ENCODE assay signal across 8 mouse cellular contexts in the genomic region with DNA sequence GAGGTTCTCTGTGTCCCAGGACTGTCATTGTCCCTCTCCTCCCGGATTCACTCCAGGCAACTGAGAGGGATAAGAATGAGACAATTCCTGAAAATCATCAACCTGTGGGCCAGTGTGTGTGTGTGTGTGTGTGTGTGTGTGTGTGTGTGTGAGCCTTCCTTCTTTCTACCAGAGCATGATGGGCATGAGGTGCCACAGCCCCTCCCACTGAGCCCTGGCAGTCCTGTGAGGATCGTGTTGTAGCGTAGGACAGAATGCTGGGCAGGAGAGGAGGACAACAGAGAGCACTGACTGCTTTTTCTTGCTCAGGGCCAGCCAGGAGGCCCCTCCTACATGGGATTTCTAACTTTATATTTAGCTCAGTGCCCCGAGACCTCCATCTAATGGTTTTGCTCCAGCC. TPM values are rescaled to one million over a fixed set of nuclear protein-coding genes. Genes with fewer than 3 reads are reported as not detected.
A peak's percentile ranks its signal among the peaks of the same experiment; 100 is the strongest.
DNase-seq lines count a peak whose midpoint lies in the region; ATAC-seq and TF ChIP-seq lines count a peak whose summit lies in the region.
"Had no signal": no experiment of that assay in that cellular context is flagged by ENCODE, and none has a peak within 500 bp of the region (broad histone marks: within the 10 kb centered on the region; RNA-seq: fewer than 3 reads in every experiment).

No protein-coding gene starts in this region.

- H3K4me3 ChIP-seq in forebrain, embryonic 15.5 days = peak overlapping the region; percentile 66
- no peak overlapping the region for H3K4me3 ChIP-seq in liver, postnatal 0 days (ENCODE audit: low read depth, low read length)

- 97% methylated on average over 4 of the region's 4 CpGs for WGBS in forebrain, embryonic 15.5 days
- WGBS in liver, postnatal 0 days (ENCODE audit: insufficient replicate concordance) = 78% methylated on average over 4 of the region's 4 CpGs

- H3K27ac ChIP-seq in forebrain, embryonic 15.5 days (replicated peaks) = no peak overlapping the region
- H3K27ac ChIP-seq in liver, postnatal 0 days (ENCODE audit: low read depth) = no peak overlapping the region

- H3K9ac ChIP-seq in forebrain, embryonic 15.5 days (replicated peaks) = no peak overlapping the region
- H3K9ac ChIP-seq in liver, postnatal 0 days (replicated peaks) = no peak overlapping the region

- TF ChIP-seq CTCF in liver, postnatal 0 days (IDR thresholded peaks at IDR 0.05; ENCODE audit: low read depth) = no peak

- TF ChIP-seq EP300 in liver, postnatal 0 days (IDR thresholded peaks at IDR 0.05; ENCODE audit: low read depth) = no peak

- H3K36me3 ChIP-seq in forebrain, embryonic 15.5 days = no peaks in the 10 kb centered on the region
- H3K36me3 ChIP-seq in liver, postnatal 0 days (replicated peaks; ENCODE audit: insufficient read depth, low read length) = no peaks in the 10 kb centered on the region

- H3K4me2 ChIP-seq in forebrain, embryonic 15.5 days (replicated peaks) = peak overlapping the region; percentile 90
- peak overlapping the region; percentile 96; the same call in 1 of the 2 replicates for H3K4me2 ChIP-seq in liver, postnatal 0 days (ENCODE audit: low read depth, low read length)

- peaks cover 19% of the 10 kb centered on the region for H3K4me1 ChIP-seq in forebrain, embryonic 15.5 days
- peaks cover 40% of the 10 kb centered on the region for H3K4me1 ChIP-seq in liver, postnatal 0 days (ENCODE audit: insufficient read depth)

- DNase-seq in kidney, adult 9 months = peak; percentile 40
- DNase-seq in kidney, postnatal 14 days = no peak
- DNase-seq in brain, adult 2 months (ENCODE audit: low read depth, low spot score) = peak; percentile 38
- DNase-seq in liver, postnatal 0 days = no peak
- DNase-seq in layer of hippocampus, adult 18-20 months (ENCODE audit: low spot score in 2 of 2) = no peak
- no peak for DNase-seq in gastrocnemius, postnatal 25 days
- DNase-seq: kidney, adult 8-10 months had no signal

- H3K27me3 ChIP-seq in forebrain, embryonic 15.5 days = no peaks in the 10 kb centered on the region
- no peaks in the 10 kb centered on the region for H3K27me3 ChIP-seq in liver, postnatal 0 days (ENCODE audit: insufficient read depth, low read length)

- no peak for ATAC-seq in forebrain, embryonic 15.5 days (replicated peaks)
- ATAC-seq in liver, postnatal 0 days = no peak

- no peaks in the 10 kb centered on the region for H3K9me3 ChIP-seq in forebrain, embryonic 15.5 days
- no peaks in the 10 kb centered on the region for H3K9me3 ChIP-seq in liver, postnatal 0 days (ENCODE audit: low read length)

RNA-seq across cellular contexts. Expression of a gene that starts 1.4 kb away (rescaled TPM):
- 14.0 and 15.3 TPM in 2 replicates for polyA plus RNA-seq in forebrain, embryonic 15.5 days (2015; fragmentation: Nextera tagmentation; extraction: Ambion mirVana)
- 1.7 and 2.0 TPM in 2 replicates for polyA plus RNA-seq in liver, postnatal 0 days (2015; fragmentation: Nextera tagmentation; extraction: Ambion mirVana)
- 10 to 100 TPM; 22.9 to 25.2 TPM for total RNA-seq in layer of hippocampus, adult 18-20 months (2021)
- 1 to 10 TPM; 3.1 to 7.2 TPM for total RNA-seq in gastrocnemius, postnatal 25 days (2021)

RNA-seq across cellular contexts. Expression of a gene that starts 41.3 kb away (rescaled TPM):
- polyA plus RNA-seq in forebrain, embryonic 15.5 days (2015; fragmentation: Nextera tagmentation; extraction: Ambion mirVana) = 17.3 and 17.9 TPM in 2 replicates
- 74.9 and 80.9 TPM in 2 replicates for polyA plus RNA-seq in liver, postnatal 0 days (2015; fragmentation: Nextera tagmentation; extraction: Ambion mirVana)
- total RNA-seq in layer of hippocampus, adult 18-20 months (2021) = 10 to 100 TPM in 1 of 2 experiments, 1 to 10 TPM in 1; 9.3 to 10.1 TPM
- 1 to 10 TPM; 6.0 to 6.5 TPM for total RNA-seq in gastrocnemius, postnatal 25 days (2021)

RNA-seq across cellular contexts. Expression of a gene that starts 41.4 kb away (rescaled TPM):
- 1.2 and 1.3 TPM in 2 replicates for polyA plus RNA-seq in forebrain, embryonic 15.5 days (2015; fragmentation: Nextera tagmentation; extraction: Ambion mirVana)
- 0.08 and 0.13 TPM in 2 replicates for polyA plus RNA-seq in liver, postnatal 0 days (2015; fragmentation: Nextera tagmentation; extraction: Ambion mirVana)
- total RNA-seq in layer of hippocampus, adult 18-20 months (2021) = 1 to 10 TPM; 1.2 to 1.7 TPM
- total RNA-seq in gastrocnemius, postnatal 25 days (2021) = under 1 TPM; 0.21 to 0.26 TPM

RNA-seq across cellular contexts. Expression of a gene that starts 58.7 kb away (rescaled TPM):
- polyA plus RNA-seq in forebrain, embryonic 15.5 days (2015; fragmentation: Nextera tagmentation; extraction: Ambion mirVana) = 164 and 166 TPM in 2 replicates
- 203 and 216 TPM in 2 replicates for polyA plus RNA-seq in liver, postnatal 0 days (2015; fragmentation: Nextera tagmentation; extraction: Ambion mirVana)
- 100 to 1,000 TPM; 140 to 145 TPM for total RNA-seq in layer of hippocampus, adult 18-20 months (2021)
- total RNA-seq in gastrocnemius, postnatal 25 days (2021) = 1 to 10 TPM; 2.8 to 3.4 TPM

Comparison
In these comparisons a context has a peak if more than half of its experiments do, and no peak if none do; other contexts are left out.
1. DNase-seq: peak in kidney, adult 9 months (single experiment) and brain, adult 2 months (single experiment); none in kidney, postnatal 14 days (single experiment), liver, postnatal 0 days (single experiment), layer of hippocampus, adult 18-20 months (0 of 2) and gastrocnemius, postnatal 25 days (single experiment).